9 mouse cellular contexts compared by ENCODE assay signal in genomic region chr12:107715871-107716270, GRCm38 (mm10).
DNase-seq lines count a peak whose midpoint lies in the region; ATAC-seq and TF ChIP-seq lines count a peak whose summit lies in the region.
"Had no signal": no experiment of that assay in that cellular context is flagged by ENCODE, and none has a peak within 500 bp of the region (broad histone marks: within the 10 kb centered on the region; RNA-seq: fewer than 3 reads in every experiment).

No protein-coding gene starts in this region.

- no peak for TF ChIP-seq CTCF in lung, embryonic 14.5 days (IDR thresholded peaks at IDR 0.05; ENCODE audit: low read depth)

- H3K4me1 ChIP-seq in heart, embryonic 12.5 days (replicated peaks), result peaks cover 8% of the 10 kb centered on the region; the same call in 1 of the 2 replicates
- H3K4me1 ChIP-seq in lung, embryonic 14.5 days (ENCODE audit: insufficient read depth), result peaks cover 15% of the 10 kb centered on the region

- H3K9ac ChIP-seq in heart, embryonic 12.5 days, result no peak overlapping the region
- H3K9ac ChIP-seq in lung, embryonic 14.5 days, result no peak overlapping the region

- H3K4me2 ChIP-seq in heart, embryonic 12.5 days, result no peak overlapping the region
- H3K4me2 ChIP-seq in lung, embryonic 14.5 days, result no peak overlapping the region

- no peaks in the 10 kb centered on the region for H3K36me3 ChIP-seq in heart, embryonic 12.5 days
- no peaks in the 10 kb centered on the region for H3K36me3 ChIP-seq in lung, embryonic 14.5 days (ENCODE audit: insufficient read depth)

- peak; percentile 4 for DNase-seq in adrenal gland, adult 8-10 months
- DNase-seq in adrenal gland, postnatal 4 days (ENCODE audit: low spot score in 2 of 2), result no peak
- peak; percentile 25 for DNase-seq in heart, postnatal 4 days
- DNase-seq in Muller cell, postnatal 12 days (ENCODE audit: inconsistent ontology term), result peak; percentile 93
- DNase-seq in lung, embryonic 14.5 days, result peak; percentile 87
- no peak for DNase-seq in thymus, adult 18-20 months
- DNase-seq in right cerebral cortex, postnatal 36 days (ENCODE audit: low spot score in 2 of 2), result no peak
- DNase-seq: liver had no signal

- no peak overlapping the region for H3K4me3 ChIP-seq in heart, embryonic 12.5 days
- no peak overlapping the region for H3K4me3 ChIP-seq in lung, embryonic 14.5 days (ENCODE audit: low read depth, low read length)

- no peaks in the 10 kb centered on the region for H3K27me3 ChIP-seq in heart, embryonic 12.5 days (replicated peaks)
- H3K27me3 ChIP-seq in lung, embryonic 14.5 days (ENCODE audit: insufficient read depth, low read length), result no peaks in the 10 kb centered on the region

- no peak for ATAC-seq in heart, embryonic 12.5 days (ENCODE audit: insufficient number of reproducible peaks, low FRiP score)
- peak; percentile 84 for ATAC-seq in lung, embryonic 14.5 days (ENCODE audit: insufficient read depth)

- WGBS in heart, embryonic 12.5 days, result 58% methylated on average over 6 of the region's 6 CpGs
- 34% methylated on average over 6 of the region's 6 CpGs for WGBS in lung, embryonic 14.5 days

- no peaks in the 10 kb centered on the region for H3K9me3 ChIP-seq in heart, embryonic 12.5 days (replicated peaks)
- H3K9me3 ChIP-seq in lung, embryonic 14.5 days (ENCODE audit: low read depth, low read length), result no peaks in the 10 kb centered on the region

- no peak overlapping the region for H3K27ac ChIP-seq in heart, embryonic 12.5 days (ENCODE audit: poor library complexity, severe bottlenecking)
- H3K27ac ChIP-seq in lung, embryonic 14.5 days (ENCODE audit: low read depth), result no peak overlapping the region

Comparison
In these comparisons a context has a peak if more than half of its experiments do, and no peak if none do; other contexts are left out.
1. DNase-seq: peak in adrenal gland, adult 8-10 months (single experiment), heart, postnatal 4 days (single experiment), Muller cell, postnatal 12 days (single experiment) and lung, embryonic 14.5 days (single experiment); none in adrenal gland, postnatal 4 days (0 of 2), thymus, adult 18-20 months (0 of 2) and right cerebral cortex, postnatal 36 days (0 of 2).